Mouse (Mus musculus) hindbrain, embryonic 15.5 days (tissue): ENCODE measurements around the gene Gm7145. TPM values are rescaled to one million over a fixed set of nuclear protein-coding genes. Genes with fewer than 3 reads are reported as not detected.
"Not testable (repeated sequence)": the region's sequence is repeated elsewhere in the genome, so short reads cannot be mapped to it uniquely, and the experiment has no call there.

ENCODE experiments used
- ATAC-seq: fragments of 200-750 bp; cut with Nextera tagmentation; 2 replicates; pipeline ENCODE4 v1.8.0; 2017; ENCODE audit warnings: low read depth, moderate number of reproducible peaks, moderate TSS enrichment; ENCODE audit not compliant: low FRiP score
- H3K27ac ChIP-seq: fragments of 300-500 bp; sonication (generic); replicated peaks from 2 replicates; pipeline ENCODE4 v1.5.1; 2015; ENCODE audit warnings: mild to moderate bottlenecking, inconsistent platforms
- H3K27me3 ChIP-seq: fragments of 300-500 bp; sonication (generic); 2 replicates; pipeline ENCODE4 v1.6.1; 2015; ENCODE audit warnings: control low read depth, inconsistent platforms
- H3K36me3 ChIP-seq: fragments of 300-500 bp; sonication (generic); 2 replicates; pipeline ENCODE4 v1.6.1; 2015; ENCODE audit warnings: control low read depth, inconsistent platforms
- H3K4me1 ChIP-seq: fragments of 300-500 bp; sonication (generic); replicated peaks from 2 replicates; pipeline ENCODE4 v1.6.1; 2015; ENCODE audit warnings: control low read depth, inconsistent platforms
- H3K4me2 ChIP-seq: fragments of 300-500 bp; sonication (generic); 2 replicates; pipeline ENCODE4 v1.6.1; 2015; ENCODE audit warnings: moderate library complexity, mild to moderate bottlenecking, inconsistent platforms
- H3K4me3 ChIP-seq: fragments of 300-500 bp; sonication (generic); 2 replicates; pipeline ENCODE4 v1.5.1; 2015; ENCODE audit warnings: mild to moderate bottlenecking, inconsistent platforms
- H3K9ac ChIP-seq: fragments of 300-500 bp; sonication (generic); 2 replicates; pipeline ENCODE4 v1.6.1; 2015; ENCODE audit warnings: inconsistent platforms
- H3K9me3 ChIP-seq: fragments of 300-500 bp; sonication (generic); 2 replicates; pipeline ENCODE4 v1.6.1; 2016; ENCODE audit warnings: control low read depth, inconsistent platforms
- WGBS: fragments of 180-500 bp; shearing (Covaris S2); methylation state at CpG from one replicate; pipeline ENCODE4 v1.1.7; 2015; 5-methylcytosine and 5-hydroxymethylcytosine counted together
- polyA plus RNA-seq: library from polyadenylated mRNA; unstranded; fragments of >200 nt; fragmentation: Nextera tagmentation; extraction: Ambion mirVana; gene quantifications from 2 replicates; pipeline ENCODE4 v1.2.1, GENCODE M21; 2015

Gm7145 gene
- polyA plus RNA-seq, result not detected in 2 replicates

GRCm38 (mm10) chr1:117965639-117966038 is at the start of gene Gm7145:
Gene Gm7145, plus strand, starts transcription at chr1:117965939.
- no peak for ATAC-seq
- Histone ChIP-seq H3K4me1 (no peaks in the 10 kb centered on the region), H3K36me3 (no peaks in the 10 kb centered on the region), H3K4me2 (no peak within 1 kb of the TSS), H3K9ac (no peak within 1 kb of the TSS), H3K27ac (no peak within 1 kb of the TSS), H3K4me3 (no peak within 1 kb of the TSS), H3K9me3 (no peaks in the 10 kb centered on the region), H3K27me3 (no peaks in the 10 kb centered on the region)
- WGBS, result 81% methylated on average over 4 of the region's 4 CpGs

GRCm38 (mm10) chr1:117927715-117928114 is 38.0 kb upstream of the Gm7145 start, which contains the start of gene Gm28168:
Gene Gm28168, plus strand, starts transcription at chr1:117928015.
- WGBS, result 50% methylated on average over 1 of the region's 1 CpGs
- not testable (repeated sequence) for H3K4me2 ChIP-seq, H3K36me3 ChIP-seq, H3K9me3 ChIP-seq, ATAC-seq, H3K27me3 ChIP-seq, H3K4me3 ChIP-seq, H3K27ac ChIP-seq, H3K9ac ChIP-seq, H3K4me1 ChIP-seq

- H3K9ac ChIP-seq, H3K4me1 ChIP-seq, H3K4me2 ChIP-seq, H3K27me3 ChIP-seq, ATAC-seq, H3K36me3 ChIP-seq, H3K9me3 ChIP-seq, H3K27ac ChIP-seq, H3K4me3 ChIP-seq: not testable (repeated sequence)
Measured at GRCm38 (mm10) chr1:118003876-118004275, 38.1 kb downstream of the Gm7145 start.

- H3K36me3 ChIP-seq, H3K4me3 ChIP-seq, H3K27me3 ChIP-seq, H3K9ac ChIP-seq, H3K4me1 ChIP-seq, ATAC-seq, H3K27ac ChIP-seq, H3K4me2 ChIP-seq, H3K9me3 ChIP-seq: not testable (repeated sequence)
- WGBS, result 31% methylated on average over 8 of the region's 8 CpGs
Measured at GRCm38 (mm10) chr1:118012736-118013135, 47.0 kb downstream of the Gm7145 start.

Other genes starting within 250 kb of the Gm7145 start
- not detected in 2 replicates for gene B020011L13Rik, start 184.8 kb upstream of the Gm7145 start, polyA plus RNA-seq
- not detected in 2 replicates for gene Gm28360, start 135.9 kb upstream of the Gm7145 start, polyA plus RNA-seq
- not detected in 2 replicates for gene Gm28168, start 37.9 kb upstream of the Gm7145 start, polyA plus RNA-seq
- gene Gm29106, start 210.6 kb downstream of the Gm7145 start, polyA plus RNA-seq, result 0.28 and 0.32 TPM in 2 replicates